Mouse (Mus musculus): Measurements from ENCODE around the gene Rsph1.

DNA sequence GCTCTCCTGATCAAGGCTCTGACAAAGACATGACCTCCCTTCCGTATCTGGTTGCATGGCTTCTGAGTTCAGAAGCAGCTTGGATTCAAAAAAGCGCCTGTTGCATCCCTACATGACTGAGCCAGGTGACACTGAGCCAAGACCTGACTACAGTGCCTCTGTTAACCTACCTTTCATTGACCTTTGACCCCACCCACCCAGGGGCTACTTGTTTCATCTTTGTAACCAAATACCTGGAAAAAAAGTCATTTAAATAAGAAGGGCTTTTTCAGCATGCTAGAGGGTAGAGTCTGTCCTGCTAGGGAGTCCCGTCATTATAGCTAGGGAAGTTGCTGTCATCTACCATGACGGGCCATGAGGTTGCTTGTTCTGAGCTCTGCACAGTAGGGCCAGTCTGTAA, 26.2 kb upstream of the Rsph1 start:
- TF ChIP-seq POLR2A (IDR thresholded peaks at IDR 0.05; ENCODE audit: insufficient read depth, low read depth, low read length), result no peak
- TF ChIP-seq CTCF (IDR thresholded peaks at IDR 0.05), result no peak
- TF ChIP-seq EP300 (IDR thresholded peaks at IDR 0.05; ENCODE audit: insufficient read depth, low read depth, low read length), result no peak

All from heart, adult 2 months (tissue).